Comparison of ENCODE assay signal across 9 mouse cellular contexts in the genomic region with DNA sequence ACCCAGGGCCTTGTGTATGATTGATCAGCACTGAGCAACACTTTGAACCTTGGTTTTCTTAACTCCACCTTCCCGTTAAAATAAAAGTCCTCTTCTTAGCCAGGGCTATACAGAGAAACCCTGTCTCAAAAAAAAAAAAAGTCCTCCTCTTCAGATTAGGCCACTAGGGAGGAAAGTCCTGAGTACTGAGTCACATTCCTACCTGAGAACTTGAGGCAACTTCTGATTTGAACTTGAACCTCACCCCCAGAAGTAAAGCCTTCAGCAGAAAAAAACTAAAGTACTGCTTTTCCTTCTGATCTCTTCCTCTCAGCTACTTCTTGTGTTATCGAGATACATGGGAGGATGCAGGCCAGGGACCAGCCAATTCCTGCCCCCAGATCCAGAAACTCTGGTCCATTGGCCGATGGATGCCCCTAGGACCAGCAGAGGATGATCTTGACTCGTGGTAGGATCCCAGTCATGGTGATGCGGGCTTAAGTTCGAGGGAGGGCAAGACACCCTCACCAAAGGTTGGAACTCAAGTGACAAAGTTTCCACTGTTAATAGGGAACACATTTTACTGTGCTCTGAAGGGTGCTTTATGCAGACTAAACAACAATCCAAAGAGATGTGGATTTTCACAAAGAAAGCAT. TPM values are rescaled to one million over a fixed set of nuclear protein-coding genes. Genes with fewer than 3 reads are reported as not detected.
DNase-seq lines count a peak whose midpoint lies in the region; ATAC-seq and TF ChIP-seq lines count a peak whose summit lies in the region.
"Had no signal": no experiment of that assay in that cellular context is flagged by ENCODE, and none has a peak within 500 bp of the region (broad histone marks: within the 10 kb centered on the region; RNA-seq: fewer than 3 reads in every experiment).

No protein-coding gene starts in this region.

- WGBS in lung, embryonic 14.5 days, result 65% methylated on average over 6 of the region's 6 CpGs
- 64% methylated on average over 6 of the region's 6 CpGs for WGBS in embryonic facial prominence, embryonic 15.5 days
- WGBS in limb, embryonic 10.5 days, result 74% methylated on average over 6 of the region's 6 CpGs
- 81% methylated on average over 6 of the region's 6 CpGs for WGBS in neural tube, embryonic 15.5 days

- DNase-seq in lung, embryonic 14.5 days, result no peak
- DNase-seq in lung, postnatal 4 days, result no peak
- no peak for DNase-seq in limb, embryonic 10.5 days (ENCODE audit: low spot score)
- DNase-seq in frontal cortex, postnatal 10 days (ENCODE audit: low spot score in 2 of 2), result no peak
- no peak for DNase-seq in urinary bladder, adult 18-20 months (ENCODE audit: low spot score in 2 of 2)
- no peak for DNase-seq in urinary bladder, adult 2 months (ENCODE audit: low spot score)

- ATAC-seq in lung, embryonic 14.5 days (ENCODE audit: insufficient read depth), result no peak
- no peak for ATAC-seq in embryonic facial prominence, embryonic 15.5 days (ENCODE audit: insufficient number of reproducible peaks, low FRiP score, low TSS enrichment, low read depth)
- ATAC-seq in neural tube, embryonic 15.5 days (ENCODE audit: low FRiP score), result no peak

- H3K27me3 ChIP-seq in lung, embryonic 14.5 days (ENCODE audit: insufficient read depth, low read length), result 0 out of 2 replicates have a peak, but pooled peaks cover 3% of the 10 kb centered on the region
- H3K27me3 ChIP-seq in embryonic facial prominence, embryonic 15.5 days, result no peaks in the 10 kb centered on the region
- peaks cover 44% of the 10 kb centered on the region for H3K27me3 ChIP-seq in limb, embryonic 10.5 days (ENCODE audit: low read depth, poor library complexity, severe bottlenecking)
- H3K27me3 ChIP-seq in neural tube, embryonic 15.5 days (replicated peaks), result peaks cover 16% of the 10 kb centered on the region

- peak overlapping the region; percentile 58; the same call in 1 of the 2 replicates for H3K9ac ChIP-seq in lung, embryonic 14.5 days
- H3K9ac ChIP-seq in embryonic facial prominence, embryonic 15.5 days, result peak overlapping the region; percentile 65; the same call in 1 of the 2 replicates
- H3K9ac ChIP-seq in neural tube, embryonic 15.5 days (replicated peaks), result peak overlapping the region; percentile 65; the same call in 1 of the 2 replicates

- H3K36me3 ChIP-seq in lung, embryonic 14.5 days (ENCODE audit: insufficient read depth), result peaks cover 34% of the 10 kb centered on the region
- peaks cover 20% of the 10 kb centered on the region for H3K36me3 ChIP-seq in embryonic facial prominence, embryonic 15.5 days
- peaks cover 40% of the 10 kb centered on the region for H3K36me3 ChIP-seq in limb, embryonic 10.5 days
- peaks cover 5% of the 10 kb centered on the region for H3K36me3 ChIP-seq in neural tube, embryonic 15.5 days

- H3K4me1 ChIP-seq in lung, embryonic 14.5 days (ENCODE audit: insufficient read depth), result peaks cover 6% of the 10 kb centered on the region; the same call in 1 of the 2 replicates
- H3K4me1 ChIP-seq in embryonic facial prominence, embryonic 15.5 days, result peaks cover 41% of the 10 kb centered on the region
- peaks cover 47% of the 10 kb centered on the region for H3K4me1 ChIP-seq in limb, embryonic 10.5 days
- H3K4me1 ChIP-seq in neural tube, embryonic 15.5 days, result peaks cover 36% of the 10 kb centered on the region

- H3K27ac ChIP-seq in lung, embryonic 14.5 days (ENCODE audit: low read depth), result 0 out of 2 replicates have a peak overlapping the region, but pooled peaks have one; percentile 10
- peak overlapping the region; percentile 90 for H3K27ac ChIP-seq in embryonic facial prominence, embryonic 15.5 days (replicated peaks)
- H3K27ac ChIP-seq in limb, embryonic 10.5 days, result 0 out of 2 replicates have a peak overlapping the region, but pooled peaks have one; percentile 80
- H3K27ac ChIP-seq in neural tube, embryonic 15.5 days (replicated peaks), result no peak overlapping the region

- no peaks in the 10 kb centered on the region for H3K9me3 ChIP-seq in lung, embryonic 14.5 days (ENCODE audit: low read depth, low read length)
- H3K9me3 ChIP-seq in embryonic facial prominence, embryonic 15.5 days (replicated peaks), result no peaks in the 10 kb centered on the region
- no peaks in the 10 kb centered on the region for H3K9me3 ChIP-seq in limb, embryonic 10.5 days (replicated peaks)
- no peaks in the 10 kb centered on the region for H3K9me3 ChIP-seq in neural tube, embryonic 15.5 days (replicated peaks)

- no peak for TF ChIP-seq CTCF in lung, embryonic 14.5 days (IDR thresholded peaks at IDR 0.05; ENCODE audit: low read depth)

- H3K4me3 ChIP-seq in lung, embryonic 14.5 days (ENCODE audit: low read depth, low read length), result peak overlapping the region; percentile 45
- peak overlapping the region; percentile 65 for H3K4me3 ChIP-seq in embryonic facial prominence, embryonic 15.5 days (replicated peaks)
- H3K4me3 ChIP-seq in limb, embryonic 10.5 days, result peak overlapping the region; percentile 62
- peak overlapping the region; percentile 63 for H3K4me3 ChIP-seq in neural tube, embryonic 15.5 days (replicated peaks)

- H3K4me2 ChIP-seq in lung, embryonic 14.5 days, result peak overlapping the region; percentile 75
- peak overlapping the region; percentile 93 for H3K4me2 ChIP-seq in embryonic facial prominence, embryonic 15.5 days (replicated peaks)
- peak overlapping the region; percentile 96 for H3K4me2 ChIP-seq in neural tube, embryonic 15.5 days

RNA-seq across cellular contexts. Expression of gene 1700067K01Rik, which starts 2.4 kb away (rescaled TPM):
- 1.4 and 1.5 TPM in 2 replicates for polyA plus RNA-seq in lung, embryonic 14.5 days (2014; fragmentation: Nextera tagmentation; extraction: Ambion mirVana)
- polyA plus RNA-seq in embryonic facial prominence, embryonic 15.5 days (2015; fragmentation: Nextera tagmentation; extraction: Ambion mirVana), result 1.2 and 1.8 TPM in 2 replicates
- polyA plus RNA-seq in limb, embryonic 10.5 days (2016; fragmentation: Nextera tagmentation; extraction: Ambion mirVana), result 0.28 and 0.73 TPM in 2 replicates
- 0.82 and 1.2 TPM in 2 replicates for polyA plus RNA-seq in neural tube, embryonic 15.5 days (2015; fragmentation: Nextera tagmentation; extraction: Ambion mirVana)
- 0.18 and 0.19 TPM in 2 replicates for polyA plus RNA-seq in urinary bladder, adult 2 months (2012; rRNA removed)

RNA-seq across cellular contexts. Expression of gene Samd1, which starts 6.3 kb away (rescaled TPM):
- 16.0 and 17.3 TPM in 2 replicates for polyA plus RNA-seq in lung, embryonic 14.5 days (2014; fragmentation: Nextera tagmentation; extraction: Ambion mirVana)
- 10.3 and 13.2 TPM in 2 replicates for polyA plus RNA-seq in embryonic facial prominence, embryonic 15.5 days (2015; fragmentation: Nextera tagmentation; extraction: Ambion mirVana)
- polyA plus RNA-seq in limb, embryonic 10.5 days (2016; fragmentation: Nextera tagmentation; extraction: Ambion mirVana), result 10.3 and 12.5 TPM in 2 replicates
- polyA plus RNA-seq in neural tube, embryonic 15.5 days (2015; fragmentation: Nextera tagmentation; extraction: Ambion mirVana), result 7.9 and 8.4 TPM in 2 replicates
- 34.5 and 36.0 TPM in 2 replicates for polyA plus RNA-seq in urinary bladder, adult 2 months (2012; rRNA removed)

RNA-seq across cellular contexts. Expression of gene 2210011C24Rik, which starts 8.2 kb away (rescaled TPM):
- polyA plus RNA-seq in lung, embryonic 14.5 days (2014; fragmentation: Nextera tagmentation; extraction: Ambion mirVana), result 0.83 and 1.2 TPM in 2 replicates
- 0.88 and 1.5 TPM in 2 replicates for polyA plus RNA-seq in embryonic facial prominence, embryonic 15.5 days (2015; fragmentation: Nextera tagmentation; extraction: Ambion mirVana)
- polyA plus RNA-seq in limb, embryonic 10.5 days (2016; fragmentation: Nextera tagmentation; extraction: Ambion mirVana), result 0.13 TPM in 1 of 2 replicates, not detected in the other
- 0.69 and 1.6 TPM in 2 replicates for polyA plus RNA-seq in neural tube, embryonic 15.5 days (2015; fragmentation: Nextera tagmentation; extraction: Ambion mirVana)
- 0.14 and 0.15 TPM in 2 replicates for polyA plus RNA-seq in urinary bladder, adult 2 months (2012; rRNA removed)

RNA-seq across cellular contexts. Expression of gene Palm3, which starts 17.5 kb away (rescaled TPM):
- polyA plus RNA-seq in lung, embryonic 14.5 days (2014; fragmentation: Nextera tagmentation; extraction: Ambion mirVana), result 2.5 and 2.9 TPM in 2 replicates
- polyA plus RNA-seq in embryonic facial prominence, embryonic 15.5 days (2015; fragmentation: Nextera tagmentation; extraction: Ambion mirVana), result 6.5 and 8.6 TPM in 2 replicates
- polyA plus RNA-seq in limb, embryonic 10.5 days (2016; fragmentation: Nextera tagmentation; extraction: Ambion mirVana), result 6.5 and 6.6 TPM in 2 replicates
- 14.1 and 17.0 TPM in 2 replicates for polyA plus RNA-seq in neural tube, embryonic 15.5 days (2015; fragmentation: Nextera tagmentation; extraction: Ambion mirVana)
- polyA plus RNA-seq in urinary bladder, adult 2 months (2012; rRNA removed), result 0.21 and 0.24 TPM in 2 replicates
- polyA plus RNA-seq: large intestine, adult 2 months had no signal

RNA-seq across cellular contexts. Expression of gene Prkaca, which starts 30.9 kb away (rescaled TPM):
- polyA plus RNA-seq in lung, embryonic 14.5 days (2014; fragmentation: Nextera tagmentation; extraction: Ambion mirVana), result 121 and 136 TPM in 2 replicates
- polyA plus RNA-seq in embryonic facial prominence, embryonic 15.5 days (2015; fragmentation: Nextera tagmentation; extraction: Ambion mirVana), result 199 and 217 TPM in 2 replicates
- 136 and 158 TPM in 2 replicates for polyA plus RNA-seq in limb, embryonic 10.5 days (2016; fragmentation: Nextera tagmentation; extraction: Ambion mirVana)
- polyA plus RNA-seq in neural tube, embryonic 15.5 days (2015; fragmentation: Nextera tagmentation; extraction: Ambion mirVana), result 234 and 256 TPM in 2 replicates
- 74.4 and 81.2 TPM in 2 replicates for polyA plus RNA-seq in urinary bladder, adult 2 months (2012; rRNA removed)
